Mouse (Mus musculus) embryonic facial prominence, embryonic 11.5 days (tissue): Measurements from ENCODE around the gene Thbd. TPM values are rescaled to one million over a fixed set of nuclear protein-coding genes. Genes with fewer than 3 reads are reported as not detected.

Experiments
- polyA plus RNA-seq: library from polyadenylated mRNA; unstranded; fragments of >200 nt; fragmentation: Nextera tagmentation; extraction: Ambion mirVana; gene quantifications from 2 replicates; pipeline ENCODE4 v1.2.1, GENCODE M21; 2014

Gene Thbd
- polyA plus RNA-seq, 1 experiment from 2014 or later, result 12.9 TPM

Other genes starting within 250 kb of the Thbd start
- gene Sstr4, start 12.8 kb downstream of the Thbd start, polyA plus RNA-seq, result 2.2 and 2.5 TPM in 2 replicates
- gene Cd93, start 35.4 kb upstream of the Thbd start, polyA plus RNA-seq, result 7.2 and 7.4 TPM in 2 replicates